7 mouse cellular contexts compared by ENCODE assay signal in genomic region chr4:155839483-155839910, GRCm38 (mm10). TPM values are rescaled to one million over a fixed set of nuclear protein-coding genes. Genes with fewer than 3 reads are reported as not detected.
DNase-seq lines count a peak whose midpoint lies in the region; ATAC-seq and TF ChIP-seq lines count a peak whose summit lies in the region.

Gene Mxra8, plus strand, starts transcription at chr4:155839680.

- H3K4me3 ChIP-seq in G1E (ENCODE audit: low read depth, low read length): peak within 1 kb of the TSS; percentile 68; the same call in 1 of the 2 replicates
- H3K4me3 ChIP-seq in forebrain, embryonic 16.5 days (replicated peaks; ENCODE audit: low read length): peak within 1 kb of the TSS; percentile 25
- H3K4me3 ChIP-seq in hindbrain, embryonic 10.5 days: peak within 1 kb of the TSS; percentile 57
- H3K4me3 ChIP-seq in limb, embryonic 13.5 days: peak within 1 kb of the TSS; percentile 60
- peak within 1 kb of the TSS; percentile 3; the same call in 1 of the 2 replicates for H3K4me3 ChIP-seq in midbrain, embryonic 16.5 days (ENCODE audit: low read depth, low read length)

- 5% methylated on average over 16 of the region's 16 CpGs for WGBS in forebrain, embryonic 16.5 days
- 1% methylated on average over 16 of the region's 16 CpGs for WGBS in hindbrain, embryonic 10.5 days
- WGBS in limb, embryonic 13.5 days: 3% methylated on average over 16 of the region's 16 CpGs
- 4% methylated on average over 16 of the region's 16 CpGs for WGBS in midbrain, embryonic 16.5 days

- peak within 1 kb of the TSS; percentile 47 for H3K9ac ChIP-seq in forebrain, embryonic 16.5 days (replicated peaks; ENCODE audit: low read depth, low read length)
- peak within 1 kb of the TSS; percentile 79 for H3K9ac ChIP-seq in limb, embryonic 13.5 days
- no peak within 1 kb of the TSS for H3K9ac ChIP-seq in midbrain, embryonic 16.5 days (ENCODE audit: low read depth, low read length)

- no peak for TF ChIP-seq CTCF in G1E (IDR thresholded peaks at IDR 0.05; ENCODE audit: low read depth, low read length)

- peaks cover 9% of the 10 kb centered on the region for H3K36me3 ChIP-seq in G1E (replicated peaks)
- no peaks in the 10 kb centered on the region for H3K36me3 ChIP-seq in forebrain, embryonic 16.5 days (ENCODE audit: control insufficient read depth, insufficient read depth)
- peaks cover 32% of the 10 kb centered on the region for H3K36me3 ChIP-seq in hindbrain, embryonic 10.5 days
- H3K36me3 ChIP-seq in limb, embryonic 13.5 days: peaks cover 26% of the 10 kb centered on the region
- no peaks in the 10 kb centered on the region for H3K36me3 ChIP-seq in midbrain, embryonic 16.5 days (ENCODE audit: control insufficient read depth, insufficient read depth, low read length)

- peaks cover 5% of the 10 kb centered on the region; the same call in 1 of the 2 replicates for H3K9me3 ChIP-seq in G1E (replicated peaks)
- no peaks in the 10 kb centered on the region for H3K9me3 ChIP-seq in forebrain, embryonic 16.5 days (ENCODE audit: control insufficient read depth, low read length)
- no peaks in the 10 kb centered on the region for H3K9me3 ChIP-seq in hindbrain, embryonic 10.5 days
- no peaks in the 10 kb centered on the region for H3K9me3 ChIP-seq in limb, embryonic 13.5 days
- H3K9me3 ChIP-seq in midbrain, embryonic 16.5 days (replicated peaks; ENCODE audit: control insufficient read depth, low read length, poor library complexity, severe bottlenecking): no peaks in the 10 kb centered on the region

- no peak for ATAC-seq in G1E (ENCODE audit: extremely low read depth, insufficient number of reproducible peaks, low FRiP score, poor library complexity, severe bottlenecking)
- ATAC-seq in forebrain, embryonic 16.5 days: peak; percentile 44; the same call in 1 of the 2 replicates
- ATAC-seq in limb, embryonic 13.5 days (ENCODE audit: low FRiP score, low read depth): peak; percentile 87
- ATAC-seq in midbrain, embryonic 16.5 days: peak; percentile 74; the same call in 1 of the 2 replicates

- peaks cover 33% of the 10 kb centered on the region for H3K27me3 ChIP-seq in G1E (ENCODE audit: insufficient read depth, low read length)
- H3K27me3 ChIP-seq in forebrain, embryonic 16.5 days (replicated peaks; ENCODE audit: control insufficient read depth, insufficient read depth, low read length): no peaks in the 10 kb centered on the region; the same call in 1 of the 2 replicates
- peaks cover 24% of the 10 kb centered on the region for H3K27me3 ChIP-seq in hindbrain, embryonic 10.5 days (ENCODE audit: insufficient read depth, poor library complexity, severe bottlenecking)
- H3K27me3 ChIP-seq in limb, embryonic 13.5 days: 0 out of 2 replicates have a peak, but pooled peaks cover 6% of the 10 kb centered on the region
- H3K27me3 ChIP-seq in midbrain, embryonic 16.5 days (ENCODE audit: control insufficient read depth, insufficient read depth, low read depth, low read length): peaks cover 14% of the 10 kb centered on the region

- no peak within 1 kb of the TSS for H3K27ac ChIP-seq in forebrain, embryonic 16.5 days (ENCODE audit: low read length)
- H3K27ac ChIP-seq in hindbrain, embryonic 10.5 days: peak within 1 kb of the TSS; percentile 88
- H3K27ac ChIP-seq in limb, embryonic 13.5 days: peak within 1 kb of the TSS; percentile 69
- H3K27ac ChIP-seq in midbrain, embryonic 16.5 days (ENCODE audit: low read length): peak within 1 kb of the TSS; percentile 31; the same call in 1 of the 2 replicates

- peak within 1 kb of the TSS; percentile 40 for H3K4me2 ChIP-seq in forebrain, embryonic 16.5 days (ENCODE audit: low read length)
- peak within 1 kb of the TSS; percentile 98 for H3K4me2 ChIP-seq in limb, embryonic 13.5 days (replicated peaks)
- peak within 1 kb of the TSS; percentile 53 for H3K4me2 ChIP-seq in midbrain, embryonic 16.5 days (ENCODE audit: low read length)

- DNase-seq in G1E (ENCODE audit: low spot score): no peak
- DNase-seq in adrenal gland, adult 8-10 months: peak; percentile 79
- peak; percentile 89 for DNase-seq in hindbrain, embryonic 10.5 days (ENCODE audit: low spot score)
- DNase-seq in right cerebral cortex, adult 2 months (ENCODE audit: low spot score in 2 of 2): no peak

- peaks cover 27% of the 10 kb centered on the region for H3K4me1 ChIP-seq in G1E (ENCODE audit: insufficient read depth, low read depth, low read length)
- peaks cover 11% of the 10 kb centered on the region for H3K4me1 ChIP-seq in forebrain, embryonic 16.5 days (replicated peaks; ENCODE audit: control insufficient read depth, insufficient read depth, low read length)
- H3K4me1 ChIP-seq in hindbrain, embryonic 10.5 days (replicated peaks): peaks cover 40% of the 10 kb centered on the region
- peaks cover 33% of the 10 kb centered on the region for H3K4me1 ChIP-seq in limb, embryonic 13.5 days
- H3K4me1 ChIP-seq in midbrain, embryonic 16.5 days (ENCODE audit: control insufficient read depth, insufficient read depth, low read length): peaks cover 7% of the 10 kb centered on the region

RNA-seq across cellular contexts. Expression of gene Mxra8, which starts in this region (rescaled TPM):
- not detected in 2 replicates for total RNA-seq in G1E (2014; fragmentation: Nextera tagmentation)
- total RNA-seq in G1E (2017): 0.33 and 0.46 TPM in 2 replicates
- polyA plus RNA-seq in G1E (2012): not detected in 2 replicates
- total RNA-seq in adrenal gland, adult 8-10 months (2022): 10 to 100 TPM; 45.1 to 93.9 (median 66.8) TPM
- polyA plus RNA-seq in forebrain, embryonic 16.5 days (2015; fragmentation: Nextera tagmentation; extraction: Ambion mirVana): 16.9 and 19.8 TPM in 2 replicates
- 56.1 and 56.7 TPM in 2 replicates for polyA plus RNA-seq in hindbrain, embryonic 10.5 days (2016; fragmentation: Nextera tagmentation; extraction: Ambion mirVana)
- 76.6 and 92.7 TPM in 2 replicates for polyA plus RNA-seq in limb, embryonic 13.5 days (2015; fragmentation: Nextera tagmentation; extraction: Ambion mirVana)
- polyA plus RNA-seq in midbrain, embryonic 16.5 days (2015; fragmentation: Nextera tagmentation; extraction: Ambion mirVana): 16.9 and 21.1 TPM in 2 replicates

Comparison
In these comparisons a context has a peak if more than half of its experiments do, and no peak if none do; other contexts are left out.
1. RNA of gene Mxra8 (total RNA-seq): 45.1 to 93.9 TPM in adrenal gland, adult 8-10 months; 0.33 to 0.46 TPM in G1E; every median in the first group is over 10 times any median in the second.
2. RNA of gene Mxra8 (polyA plus RNA-seq): 76.6 to 92.7 TPM in limb, embryonic 13.5 days, 56.1 to 56.7 TPM in hindbrain, embryonic 10.5 days, 16.9 to 21.1 TPM in midbrain, embryonic 16.5 days and 16.9 to 19.8 TPM in forebrain, embryonic 16.5 days; not detected in G1E; every median in the first group is over 10 times any median in the second.
3. DNase-seq: peak in adrenal gland, adult 8-10 months (single experiment) and hindbrain, embryonic 10.5 days (single experiment); none in G1E (single experiment) and right cerebral cortex, adult 2 months (0 of 2).
4. H3K4me3 ChIP-seq: peak in every context shown above with its lines; median percentile 68 in G1E; 60 in limb, embryonic 13.5 days; 57 in hindbrain, embryonic 10.5 days; 25 in forebrain, embryonic 16.5 days; 3 in midbrain, embryonic 16.5 days.
5. H3K4me2 ChIP-seq: peak in every context shown above with its lines; median percentile 98 in limb, embryonic 13.5 days; 53 in midbrain, embryonic 16.5 days; 40 in forebrain, embryonic 16.5 days.